Mouse (Mus musculus) kidney, postnatal 10 days (tissue): ENCODE measurements at regions not wholly inside any gene's neighbourhood (a gene's known extent, or its start where the extent isn't known, plus 50 kb on each side); places are given as distances from the start of the nearest gene placed in this dataset.
A peak's percentile ranks its signal among the peaks of the same experiment; 100 is the strongest.

Experiments used
- DNase-seq: peaks from one replicate; pipeline ENCODE4 v3.0.0; 2021; ENCODE audit warnings: mixed read lengths

DNA sequence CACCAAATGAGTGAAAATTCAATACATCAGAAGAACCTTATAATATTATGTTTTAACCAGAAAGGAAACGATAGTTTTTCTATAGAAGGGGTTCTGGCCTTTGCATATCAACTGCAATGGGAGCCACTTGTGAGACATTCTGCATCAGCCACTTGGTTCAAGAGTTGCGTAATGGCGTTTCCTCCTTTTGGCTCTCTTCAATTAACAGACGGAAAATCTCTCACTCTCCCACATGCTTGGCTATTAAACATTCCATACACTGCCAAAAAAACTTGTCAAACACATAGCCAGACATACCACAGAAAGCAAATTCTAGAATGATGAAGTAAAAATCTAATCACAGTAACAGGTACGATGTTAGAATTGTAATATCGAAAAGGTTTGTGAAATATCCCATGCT lies 643.1 kb upstream of the Slit2 start:
- peak; percentile 4 for DNase-seq

- no peak for DNase-seq
These were observed 612.8 kb upstream of the Slit2 start for GRCm38 (mm10) chr5:47370184-47370583.

GRCm38 (mm10) chr5:47385930-47386329 lies 597.0 kb upstream of the Slit2 start:
- DNase-seq = no peak

DNA sequence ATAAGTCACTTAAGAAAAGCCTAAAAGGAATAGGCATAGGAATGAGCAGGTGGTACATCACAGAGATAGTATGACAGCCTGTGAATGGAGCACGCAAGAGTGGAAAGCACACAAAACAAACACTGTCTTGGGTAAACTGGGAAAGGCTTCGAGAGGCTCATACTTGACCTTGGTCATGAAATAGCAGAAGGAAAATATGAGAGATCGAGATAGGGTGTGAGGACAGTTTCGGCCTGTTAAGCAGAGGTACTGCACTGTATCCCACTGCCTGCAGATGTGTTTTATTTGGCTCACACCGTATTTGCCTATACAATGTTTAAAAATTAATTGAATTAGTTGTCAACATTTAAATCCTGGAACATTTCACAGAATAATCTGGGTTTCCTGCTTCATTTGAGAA lies 596.2 kb upstream of the Slit2 start:
- no peak for DNase-seq

GRCm38 (mm10) chr5:47390735-47391134 lies 592.2 kb upstream of the Slit2 start:
- DNase-seq = no peak

DNA sequence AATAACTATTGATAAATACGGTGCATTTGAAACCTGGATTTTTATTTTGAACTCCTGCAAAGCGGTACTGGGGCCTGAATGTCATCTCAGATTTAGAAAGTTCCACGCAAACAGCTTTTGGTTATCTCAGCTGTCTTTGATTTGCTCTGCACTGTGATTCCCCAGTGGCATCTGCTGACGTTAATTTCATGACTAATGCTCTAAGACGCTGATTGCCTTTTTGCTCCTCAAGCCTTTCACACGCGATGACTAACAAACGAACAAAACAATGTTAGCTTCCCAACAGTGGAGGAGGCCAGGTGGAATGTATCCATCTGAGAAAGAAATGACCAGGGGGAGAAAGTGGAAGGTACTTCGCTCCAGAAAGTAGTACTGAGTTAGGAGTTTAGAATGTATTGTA lies 586.1 kb upstream of the Slit2 start:
- no peak for DNase-seq

DNA sequence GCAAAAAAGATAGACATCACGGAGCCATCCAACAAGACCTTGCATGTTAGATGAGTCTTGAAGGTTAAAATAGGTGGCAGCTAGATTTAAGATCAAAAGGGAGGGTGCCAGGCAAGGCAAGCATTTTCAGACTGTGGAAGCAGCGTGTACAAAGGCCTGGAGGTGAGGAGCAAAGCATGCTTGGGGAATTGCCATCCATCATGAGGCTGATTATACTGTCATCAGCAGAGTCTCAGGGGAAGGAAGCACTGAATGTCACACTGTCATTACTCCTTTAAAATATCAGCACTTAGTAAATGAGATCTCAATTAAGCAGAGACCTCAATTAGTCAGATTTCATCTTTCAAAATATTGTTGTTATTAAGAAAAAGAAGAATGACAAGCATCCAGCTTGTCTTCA lies 561.0 kb upstream of the Slit2 start:
- DNase-seq = no peak

DNA sequence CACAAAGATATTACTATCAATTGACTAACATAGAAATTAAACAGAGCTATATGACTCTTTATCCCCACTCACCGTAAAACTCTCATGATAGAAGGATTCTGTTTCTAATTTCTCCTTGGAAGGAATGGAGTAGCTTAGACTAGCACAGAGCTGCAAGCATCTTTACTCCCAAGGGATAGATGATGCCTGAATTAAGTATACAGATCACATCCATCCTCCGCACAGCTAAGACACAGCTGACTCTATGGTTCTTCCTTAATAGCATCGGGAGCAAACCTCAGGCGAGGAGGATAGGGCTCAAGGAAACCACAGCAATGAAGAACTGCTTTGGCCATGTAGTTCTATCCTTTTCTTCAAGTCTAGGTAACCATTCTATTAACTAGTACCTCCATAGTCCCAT lies 556.9 kb upstream of the Slit2 start:
- DNase-seq = no peak

- no peak for DNase-seq
These were observed 556.5 kb upstream of the Slit2 start for GRCm38 (mm10) chr5:47426467-47426866.

- DNase-seq = no peak
These were observed 553.4 kb upstream of the Slit2 start for GRCm38 (mm10) chr5:47429217-47430172.

- no peak for DNase-seq
These were observed 551.2 kb upstream of the Slit2 start for GRCm38 (mm10) chr5:47431599-47432328.

GRCm38 (mm10) chr5:47436455-47436854 lies 546.5 kb upstream of the Slit2 start:
- no peak for DNase-seq

DNA sequence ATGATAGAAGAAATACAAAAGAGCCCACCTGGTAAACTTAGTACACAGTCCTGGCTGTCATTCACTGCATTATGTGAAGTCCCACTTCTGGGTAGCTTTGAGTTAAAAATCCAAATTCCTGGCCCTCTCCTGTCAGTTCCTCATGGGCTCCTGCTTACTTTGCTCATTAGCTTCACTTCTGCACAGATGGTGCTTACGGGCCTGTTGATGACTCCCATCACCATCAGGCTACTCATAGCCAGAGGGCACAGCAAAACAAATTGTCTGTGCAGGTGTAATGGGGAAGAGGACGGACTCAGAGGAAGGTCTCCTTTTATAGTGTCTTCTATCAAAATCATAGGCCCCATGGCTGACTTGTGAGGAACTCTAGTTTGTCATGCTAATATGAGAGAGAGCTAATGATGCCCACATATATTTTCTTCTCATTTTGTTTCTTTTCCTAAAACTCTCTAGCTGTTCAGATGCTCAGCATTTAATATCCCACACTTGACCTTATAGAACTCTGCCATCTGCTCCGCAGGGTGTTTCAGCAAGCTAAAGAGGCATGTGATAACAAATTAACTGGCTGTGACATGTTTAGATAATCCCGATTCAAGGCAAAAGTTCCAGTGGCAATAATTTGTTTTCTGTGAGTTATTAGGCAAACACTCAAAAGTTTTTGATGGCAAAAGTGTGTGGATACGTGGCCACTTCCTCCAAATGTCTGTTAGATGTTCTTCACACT lies 536.5 kb upstream of the Slit2 start:
- DNase-seq = no peak

GRCm38 (mm10) chr5:47464848-47465247 lies 518.1 kb upstream of the Slit2 start:
- no peak for DNase-seq

DNA sequence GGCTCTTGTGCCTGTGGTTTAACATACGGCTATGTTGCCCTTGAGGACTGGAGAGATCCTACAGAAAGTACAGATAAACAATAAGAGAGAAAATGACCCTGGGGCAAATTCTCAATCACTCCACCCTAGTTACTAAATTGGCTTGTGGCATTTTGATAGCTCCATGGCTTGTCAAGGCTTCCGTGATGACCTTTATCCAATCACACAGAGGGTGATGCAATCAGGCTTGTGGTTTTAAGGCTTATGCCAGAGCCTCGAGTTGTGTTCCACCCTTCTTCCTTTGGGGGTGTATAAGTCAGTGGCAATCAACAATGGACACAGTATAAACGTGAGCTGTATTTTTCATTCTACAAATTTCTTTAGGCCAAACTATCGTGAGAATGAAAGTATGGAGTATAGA lies 513.5 kb upstream of the Slit2 start:
- DNase-seq = no peak

DNA sequence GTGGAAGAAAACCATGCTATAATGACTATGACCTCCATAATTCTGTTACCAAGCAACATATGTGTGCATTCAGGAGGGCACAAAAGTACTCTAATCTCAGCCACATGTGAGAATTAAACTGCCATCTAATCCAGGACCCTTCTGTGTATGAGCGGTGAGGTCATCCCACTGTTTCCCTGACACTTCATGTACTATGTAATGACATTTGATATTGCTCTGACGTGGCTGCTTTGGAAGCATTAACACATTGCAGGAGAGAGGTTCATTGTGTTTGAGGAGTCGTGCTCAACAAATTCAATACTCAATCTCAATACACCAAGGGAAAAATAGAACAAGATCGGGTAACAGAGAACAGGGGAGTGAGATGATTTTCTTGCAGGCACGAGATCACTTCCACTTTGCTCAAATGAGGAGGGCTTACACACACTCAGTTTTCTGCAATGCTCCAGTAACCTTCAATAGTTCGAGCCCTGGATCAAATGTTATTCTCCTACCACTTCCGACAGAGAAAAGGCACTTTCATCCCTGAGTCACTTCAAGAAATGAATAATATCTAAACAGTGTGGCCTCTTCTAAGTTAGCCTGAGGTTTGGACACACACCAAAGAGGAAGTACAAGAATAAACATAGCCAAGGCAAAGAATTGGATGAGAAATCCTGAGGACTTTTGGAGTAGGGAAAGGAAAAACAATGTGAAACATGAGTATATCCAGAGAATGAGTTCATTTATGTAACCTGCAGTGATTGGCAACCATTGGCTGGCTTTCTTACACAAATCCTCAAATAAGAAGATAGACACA lies 510.7 kb upstream of the Slit2 start:
- no peak for DNase-seq

DNA sequence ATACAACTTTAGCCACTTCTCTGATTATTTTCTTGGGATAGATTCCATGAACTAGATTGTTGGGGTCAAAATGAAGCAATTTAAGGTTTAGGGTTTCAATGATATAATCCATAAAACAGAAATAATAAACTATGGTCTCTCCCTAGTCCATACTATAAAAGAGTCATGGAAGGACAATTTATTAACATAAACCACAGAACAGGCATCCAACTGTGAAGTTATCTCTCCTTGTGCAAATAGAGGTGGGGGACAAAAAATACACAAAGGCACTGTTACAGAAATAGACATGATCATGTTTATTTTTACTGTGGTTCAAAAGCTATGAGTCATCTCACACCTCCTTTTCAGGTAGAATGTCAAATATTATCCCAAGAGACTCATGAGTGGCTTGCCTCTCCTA lies 503.0 kb upstream of the Slit2 start:
- no peak for DNase-seq

DNA sequence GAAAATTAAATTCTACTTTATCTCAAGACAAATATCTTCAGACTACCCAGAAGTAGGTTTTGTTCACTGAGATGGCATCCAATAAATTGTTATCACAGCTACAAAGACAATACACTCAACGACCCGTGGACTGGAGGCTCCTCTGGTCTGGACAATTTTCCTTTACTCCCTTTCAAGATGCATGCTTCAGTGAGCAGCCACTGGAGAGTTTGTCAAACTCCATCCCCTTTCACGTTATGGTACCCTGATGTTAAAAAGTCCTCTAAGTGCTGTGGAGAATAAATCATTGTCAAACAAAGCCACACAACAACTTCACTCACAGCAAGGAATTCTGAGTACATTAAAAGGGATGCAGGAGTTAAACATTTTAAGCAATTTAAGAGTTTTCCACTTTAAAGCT lies 486.7 kb upstream of the Slit2 start:
- DNase-seq = no peak

DNA sequence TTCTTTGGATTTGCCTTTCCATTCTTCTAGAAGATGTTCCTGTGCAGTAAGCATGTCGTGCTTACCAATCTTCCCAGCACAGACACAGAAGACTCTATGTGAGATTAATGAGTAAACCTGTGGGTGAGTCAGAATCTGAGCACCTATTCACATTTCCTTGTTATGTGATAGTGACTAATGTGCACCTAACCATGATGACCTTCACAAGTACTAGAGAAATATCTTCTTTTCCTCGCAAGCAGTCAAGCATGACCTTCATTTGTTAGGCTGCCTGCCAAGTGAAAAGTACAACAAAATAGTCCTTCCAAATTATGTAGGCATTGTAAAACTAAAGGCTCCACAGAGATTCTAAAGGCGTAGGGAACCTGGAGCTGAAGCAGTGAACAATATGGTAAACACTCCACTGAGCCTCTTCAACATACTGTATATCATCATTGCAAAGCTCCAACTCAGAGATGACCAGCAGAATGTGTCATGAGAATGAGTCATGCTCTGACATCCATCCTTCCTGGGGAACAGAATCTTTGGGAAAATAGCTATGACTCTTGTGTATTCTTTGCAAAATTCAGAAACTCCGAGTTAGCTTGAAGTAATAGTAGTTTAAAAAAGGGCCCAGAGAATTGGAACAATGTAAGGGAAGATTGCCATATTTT lies 480.0 kb upstream of the Slit2 start:
- peak; percentile 10 for DNase-seq

DNA sequence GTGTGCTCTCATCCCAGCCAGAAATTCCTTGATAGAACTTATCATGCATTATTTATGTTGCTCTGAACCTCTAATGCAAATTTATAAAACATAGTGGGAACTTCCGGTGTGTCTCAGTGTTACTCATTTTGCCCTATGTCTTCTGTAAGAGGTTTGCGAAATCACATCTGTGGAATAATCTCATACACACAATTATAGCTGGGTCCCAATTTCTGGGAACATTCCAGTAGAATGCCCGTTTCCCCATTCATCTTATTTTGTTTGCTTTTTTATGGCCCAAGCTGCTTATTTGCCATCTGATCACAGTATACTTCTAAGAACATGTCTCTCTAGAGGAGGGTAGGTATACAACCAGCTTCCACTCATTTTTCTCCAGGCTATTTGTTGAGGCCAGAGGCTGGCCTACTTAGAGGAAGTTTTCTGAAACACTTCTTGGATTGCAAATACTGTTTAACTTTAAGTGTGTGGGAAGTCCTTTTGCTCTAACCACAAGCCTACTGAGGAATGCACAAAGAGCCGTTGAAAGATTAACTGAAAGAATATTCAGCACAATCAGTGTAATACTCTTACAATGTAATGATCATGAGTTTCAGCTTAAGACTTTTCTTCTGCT lies 474.1 kb upstream of the Slit2 start:
- no peak for DNase-seq

- no peak for DNase-seq
These were observed 460.6 kb upstream of the Slit2 start for GRCm38 (mm10) chr5:47522161-47522942.
